Mouse (Mus musculus) kidney, adult 2 months (tissue): ENCODE results near the gene Tex22. TPM values are rescaled to one million over a fixed set of nuclear protein-coding genes. Genes with fewer than 3 reads are reported as not detected.

Experiments used
- DNase-seq: peaks from one replicate; pipeline ENCODE4 v3.0.0; 2021
- H3K27ac ChIP-seq: fragments of 200-500 bp; 2 replicates; pipeline ENCODE4 v1.5.1; 2012; ENCODE audit warnings: low read depth, low read length, control low read depth, inconsistent platforms; ENCODE audit not compliant: insufficient read depth
- H3K27me3 ChIP-seq: fragments of 200-500 bp; replicated peaks from 2 replicates; pipeline ENCODE4 v1.6.1; 2012; ENCODE audit warnings: mild to moderate bottlenecking, moderate library complexity, low read length, inconsistent platforms; ENCODE audit not compliant: control insufficient read depth, insufficient read depth
- H3K36me3 ChIP-seq: fragments of 200-500 bp; 2 replicates; pipeline ENCODE4 v1.6.1; 2012; ENCODE audit warnings: mild to moderate bottlenecking, moderate library complexity, low read length, inconsistent platforms; ENCODE audit not compliant: control insufficient read depth, insufficient read depth
- H3K4me1 ChIP-seq: fragments of 200-500 bp; 2 replicates; pipeline ENCODE4 v1.6.1; 2011; ENCODE audit warnings: low read length; ENCODE audit not compliant: control insufficient read depth, insufficient read depth
- H3K4me3 ChIP-seq: fragments of 200-500 bp; 2 replicates; pipeline ENCODE4 v1.5.1; 2011; ENCODE audit warnings: mild to moderate bottlenecking, low read depth, low read length, control low read depth; ENCODE audit not compliant: insufficient read depth
- CTCF ChIP-seq: fragments of 200-500 bp; conservative IDR thresholded peaks from 2 replicates; pipeline ENCODE4 v1.5.1; 2011; ENCODE audit warnings: low read depth, mild to moderate bottlenecking, control low read depth, low read length, moderate library complexity, mixed read lengths; ENCODE audit not compliant: insufficient read depth, insufficient read length
- POLR2A ChIP-seq: fragments of 200-500 bp; IDR thresholded peaks from one replicate; pipeline ENCODE4 v1.6.1; 2011; ENCODE audit warnings: low read depth, low read length, control low read depth
- WGBS: fragments of 180-500 bp; shearing (Covaris S2); methylation state at CpG from one replicate; pipeline ENCODE4 v1.1.7; 2018; 5-methylcytosine and 5-hydroxymethylcytosine counted together
- polyA plus RNA-seq: library from polyadenylated mRNA; depleted of rRNA; stranded (reverse); fragments of >200 nt; gene quantifications from 2 replicates; pipeline ENCODE4 v1.2.3, GENCODE M21; 2012; rRNA removed

Tex22 gene
- polyA plus RNA-seq, result 0.16 and 0.46 TPM in 2 replicates

DNA sequence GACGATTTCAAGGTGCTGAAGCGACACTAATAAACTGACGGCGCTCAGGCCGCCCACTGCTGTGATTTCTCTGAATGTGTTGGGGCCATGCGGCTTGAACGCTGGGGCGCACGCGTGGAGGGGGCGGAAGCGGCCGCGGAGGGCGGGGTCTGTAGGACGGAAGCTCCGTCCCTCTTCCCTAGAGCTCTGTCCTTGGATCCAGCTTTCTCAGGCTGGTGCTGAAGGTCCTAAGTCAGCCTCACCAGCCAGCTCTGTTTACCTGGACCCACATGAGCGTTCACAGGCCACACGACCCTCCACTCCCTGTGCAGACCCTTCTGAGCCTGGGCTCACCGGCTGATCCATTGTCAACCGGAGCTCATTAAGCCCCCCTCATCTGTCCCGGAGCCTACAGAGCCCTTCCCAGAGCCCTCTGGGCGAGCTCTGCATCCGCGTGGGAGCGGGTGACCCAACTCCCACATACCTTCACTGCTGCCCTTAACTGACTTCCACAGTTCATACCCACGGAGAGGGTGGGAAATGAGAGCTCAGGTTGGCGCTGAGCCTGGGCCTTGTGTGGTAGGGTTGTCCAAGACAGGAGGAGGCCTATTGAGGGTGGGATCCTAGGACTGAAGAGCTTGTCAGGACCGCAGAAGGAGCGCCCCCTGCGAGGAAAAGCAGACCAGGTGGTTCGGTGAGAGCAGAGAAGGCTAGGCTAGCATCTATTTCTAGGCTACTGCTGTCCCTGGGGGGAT, at the start of gene Tex22:
Gene Tex22 (plus strand): TSS at position 174 of the 734 bp plus-strand sequence.
- no peak for TF ChIP-seq CTCF
- peak; percentile 79 for TF ChIP-seq POLR2A
- H3K4me1 ChIP-seq, result peaks cover 9% of the 10 kb centered on the region
- DNase-seq, result peak; percentile 92
- WGBS, result 1% methylated on average over 32 of the region's 32 CpGs
- no peaks in the 10 kb centered on the region for H3K36me3 ChIP-seq
- H3K27ac ChIP-seq, result peak within 1 kb of the TSS; percentile 86
- H3K4me3 ChIP-seq, result peak within 1 kb of the TSS; percentile 58
- H3K27me3 ChIP-seq, result no peaks in the 10 kb centered on the region

DNA sequence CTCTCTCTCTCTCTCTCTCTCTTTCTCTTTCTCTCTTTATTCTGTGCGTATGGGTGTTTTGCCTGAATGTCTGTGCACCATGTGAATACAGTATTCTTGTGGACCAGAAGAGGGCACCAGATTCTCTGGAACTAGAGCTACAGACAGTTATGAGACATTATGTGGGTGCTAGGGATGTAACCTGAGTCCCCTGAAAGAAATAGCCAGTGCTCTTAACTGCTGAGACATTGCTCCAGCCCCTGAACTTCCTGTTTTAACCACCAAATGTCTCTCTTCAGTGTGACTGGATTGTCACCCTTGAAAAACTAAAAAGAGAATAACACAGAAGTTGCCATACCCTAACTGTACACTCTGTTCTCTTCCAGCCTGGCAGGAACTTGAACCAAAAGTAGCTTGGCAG, 47.7 kb upstream of the Tex22 start:
- Histone ChIP-seq H3K4me3 (no peak overlapping the region), H3K27me3 (no peaks in the 10 kb centered on the region), H3K36me3 (no peaks in the 10 kb centered on the region), H3K27ac (no peak overlapping the region), H3K4me1 (0 out of 2 replicates have a peak, but pooled peaks cover 3% of the 10 kb centered on the region)
- 100% methylated on average over 1 of the region's 1 CpGs for WGBS
- DNase-seq, result no peak
- TF ChIP-seq POLR2A (no peak), CTCF (no peak)

DNA sequence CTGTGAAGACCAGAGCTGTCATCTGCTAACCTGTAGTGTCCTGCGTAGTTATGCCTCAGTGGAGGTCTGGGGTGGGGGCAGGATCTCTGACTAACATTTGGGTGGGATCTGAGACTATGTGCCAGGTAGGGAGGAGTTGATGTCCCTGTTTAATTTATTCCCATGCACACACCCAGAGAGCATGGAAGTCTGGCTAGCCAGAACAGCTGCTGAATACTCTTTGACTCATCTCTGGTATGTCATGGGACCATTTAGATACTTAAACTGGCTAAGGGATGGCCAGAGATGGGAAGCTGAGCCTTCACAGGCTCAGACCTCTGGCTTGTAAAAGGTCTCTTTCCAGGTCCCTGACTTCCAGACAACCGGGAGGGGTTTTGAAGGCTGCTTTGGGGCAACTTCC, 46.8 kb upstream of the Tex22 start:
- Histone ChIP-seq H3K27ac (no peak overlapping the region), H3K4me1 (peaks cover 12% of the 10 kb centered on the region), H3K27me3 (no peaks in the 10 kb centered on the region), H3K36me3 (no peaks in the 10 kb centered on the region), H3K4me3 (no peak overlapping the region)
- DNase-seq, result no peak
- WGBS, result 89% methylated on average over 2 of the region's 2 CpGs
- TF ChIP-seq CTCF, result no peak
- no peak for TF ChIP-seq POLR2A

DNA sequence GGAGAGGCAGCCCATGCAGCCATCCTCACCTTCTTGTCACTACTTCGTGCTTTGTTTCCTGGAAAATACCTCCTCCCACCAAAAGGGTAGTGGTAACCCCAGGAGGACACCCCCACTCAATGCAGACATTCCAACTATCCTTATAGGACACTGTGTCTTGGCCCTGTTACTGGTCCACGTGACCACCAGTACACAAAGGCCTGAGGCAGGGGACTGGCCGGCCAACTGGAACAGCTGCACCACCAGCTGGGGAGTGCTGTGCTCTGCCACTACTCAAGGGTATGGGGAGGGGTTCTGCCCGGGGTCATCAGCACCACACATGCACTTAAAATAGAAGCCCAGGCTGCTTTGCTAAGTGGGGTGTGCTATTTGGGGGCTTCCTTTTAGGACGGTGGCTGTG, 46.2 kb upstream of the Tex22 start:
- Histone ChIP-seq H3K36me3 (no peaks in the 10 kb centered on the region), H3K27me3 (no peaks in the 10 kb centered on the region), H3K4me1 (peaks cover 18% of the 10 kb centered on the region), H3K27ac (no peak overlapping the region), H3K4me3 (no peak overlapping the region)
- TF ChIP-seq POLR2A (no peak), CTCF (no peak)
- WGBS, result 50% methylated on average over 5 of the region's 5 CpGs
- no peak for DNase-seq

DNA sequence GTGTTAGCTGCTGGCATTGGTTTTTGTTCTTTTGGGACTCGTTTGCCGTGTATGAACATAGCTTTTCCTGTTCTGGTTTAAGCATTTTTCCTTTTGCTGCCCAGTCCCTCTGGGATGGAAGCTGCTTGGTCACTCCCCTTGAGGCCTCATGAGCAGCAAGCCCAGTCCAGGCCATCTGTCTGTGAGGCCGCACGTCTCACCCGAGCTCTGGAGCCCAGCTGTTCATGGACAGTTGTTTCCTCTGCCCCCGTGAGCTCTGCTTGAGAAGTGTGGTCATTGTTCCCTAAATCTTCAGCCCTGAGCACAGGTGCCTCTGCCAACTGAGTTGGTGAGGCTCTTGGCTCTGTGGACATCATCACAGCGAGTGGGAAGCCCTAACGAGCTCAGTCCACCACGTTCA, 45.4 kb upstream of the Tex22 start:
- Histone ChIP-seq H3K27me3 (no peaks in the 10 kb centered on the region), H3K4me3 (no peak overlapping the region), H3K27ac (no peak overlapping the region), H3K36me3 (no peaks in the 10 kb centered on the region), H3K4me1 (peaks cover 22% of the 10 kb centered on the region)
- WGBS, result 75% methylated on average over 9 of the region's 9 CpGs
- DNase-seq, result no peak
- TF ChIP-seq POLR2A (no peak), CTCF (no peak)

DNA sequence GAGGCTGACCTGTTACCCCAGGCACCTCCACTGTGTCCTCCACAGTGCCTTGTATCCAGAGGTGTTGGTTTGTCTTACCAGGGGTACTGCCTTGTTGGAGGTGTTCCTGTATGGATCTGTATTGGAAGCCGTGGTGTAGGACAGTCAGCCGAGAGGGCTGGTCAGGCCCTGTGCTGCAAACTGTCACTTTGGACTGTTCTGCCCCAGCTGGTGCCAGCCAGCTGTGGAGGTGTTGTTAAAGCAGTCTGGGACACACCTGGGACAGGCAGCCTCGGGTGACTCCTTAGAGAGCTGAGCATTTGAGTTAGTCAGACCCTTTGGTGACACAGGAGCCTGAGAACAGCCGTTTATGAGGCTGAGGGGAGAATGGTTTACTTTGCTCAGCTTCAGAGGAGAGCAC, 44.3 kb upstream of the Tex22 start:
- no peak overlapping the region for H3K4me3 ChIP-seq
- no peaks in the 10 kb centered on the region for H3K36me3 ChIP-seq
- TF ChIP-seq CTCF (no peak), POLR2A (no peak)
- 39% methylated on average over 4 of the region's 4 CpGs for WGBS
- H3K27me3 ChIP-seq, result no peaks in the 10 kb centered on the region
- no peak for DNase-seq
- H3K27ac ChIP-seq, result no peak overlapping the region
- peaks cover 22% of the 10 kb centered on the region for H3K4me1 ChIP-seq

DNA sequence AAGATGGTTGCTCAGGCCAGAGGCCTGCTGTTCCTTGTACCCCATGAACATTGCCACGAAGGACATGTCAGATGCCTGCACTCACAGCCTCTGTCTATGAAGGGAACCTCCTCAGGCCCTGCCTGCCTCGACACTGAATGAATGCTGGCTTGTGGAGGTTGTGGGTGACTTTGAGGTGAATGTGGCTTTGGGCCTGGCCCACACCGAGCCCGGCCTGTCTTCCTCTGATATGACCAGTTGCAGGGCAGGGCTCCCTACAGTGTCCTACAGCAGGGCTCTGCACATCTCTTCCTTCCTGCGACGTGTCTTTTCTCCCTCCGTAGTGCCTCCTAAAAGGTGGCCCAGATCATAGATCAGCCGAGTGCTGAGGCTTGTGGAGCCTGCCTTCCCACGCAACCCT, 43.3 kb upstream of the Tex22 start:
- no peak for TF ChIP-seq CTCF
- TF ChIP-seq POLR2A, result no peak
- 74% methylated on average over 9 of the region's 9 CpGs for WGBS
- peaks cover 22% of the 10 kb centered on the region for H3K4me1 ChIP-seq
- no peak overlapping the region for H3K27ac ChIP-seq
- H3K27me3 ChIP-seq, result no peaks in the 10 kb centered on the region
- DNase-seq, result no peak
- H3K4me3 ChIP-seq, result no peak overlapping the region
- no peaks in the 10 kb centered on the region for H3K36me3 ChIP-seq
